Mouse (Mus musculus): ENCODE results near the gene Cdk18. TPM values are rescaled to one million over a fixed set of nuclear protein-coding genes. Genes with fewer than 3 reads are reported as not detected.

Cdk18 gene
- polyA plus RNA-seq, 1 experiment from 2014 or later = 0.37 TPM

DNA sequence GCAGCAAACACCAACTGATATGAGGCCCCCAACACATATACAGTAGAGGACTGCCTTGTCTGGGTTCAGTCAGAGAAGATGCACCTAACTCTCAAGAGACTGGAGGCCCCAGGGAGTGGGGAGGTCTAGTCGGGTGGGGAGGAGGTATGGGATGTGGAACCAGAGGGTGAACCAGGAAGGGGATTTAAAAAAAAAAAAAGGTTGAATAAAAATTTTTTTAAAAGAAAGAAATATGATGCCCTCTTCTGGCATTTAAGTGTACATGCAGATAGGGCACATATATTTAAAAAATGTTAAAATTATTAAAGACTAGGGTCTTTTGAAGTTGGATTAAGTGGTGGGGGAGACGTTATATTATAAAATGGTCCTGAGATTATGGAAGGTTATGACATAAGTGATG lies 30.1 kb downstream of the Cdk18 start:
- Histone ChIP-seq H3K9ac (no peak overlapping the region), H3K27ac (no peak overlapping the region), H3K36me3 (replicated peaks; ENCODE audit: control insufficient read depth, insufficient read depth) (no peaks in the 10 kb centered on the region), H3K9me3 (ENCODE audit: control insufficient read depth, low read length) (no peaks in the 10 kb centered on the region), H3K4me1 (replicated peaks; ENCODE audit: control insufficient read depth, insufficient read depth, low read length) (no peaks in the 10 kb centered on the region), H3K4me2 (replicated peaks) (no peak overlapping the region), H3K27me3 (ENCODE audit: control insufficient read depth, insufficient read depth, low read length) (no peaks in the 10 kb centered on the region), H3K4me3 (replicated peaks; ENCODE audit: low read length) (no peak overlapping the region)
- ATAC-seq (ENCODE audit: low FRiP score) (no peak), DNase-seq (ENCODE audit: low spot score) (no peak)
- 80% methylated on average over 2 of the region's 2 CpGs for WGBS

DNA sequence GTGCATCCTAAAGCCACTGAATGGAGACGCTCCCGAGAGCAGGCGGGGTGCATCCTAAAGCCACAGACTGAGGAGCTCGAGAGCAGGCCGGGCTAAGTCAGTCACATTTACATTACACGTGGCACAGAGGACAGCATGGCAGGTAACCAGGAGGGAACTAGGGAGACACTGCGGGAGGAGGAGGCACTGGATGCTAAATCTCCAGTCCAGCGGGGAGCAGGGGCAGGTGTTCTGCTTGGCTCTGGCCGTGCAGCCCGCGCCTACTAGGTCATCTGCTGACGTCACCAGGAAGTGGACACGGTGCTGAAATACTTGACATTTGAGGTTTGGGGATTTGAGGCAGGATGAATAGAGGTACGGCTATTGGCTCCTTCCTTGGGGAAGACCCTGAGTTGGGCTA lies 35.1 kb downstream of the Cdk18 start:
- H3K4me2 ChIP-seq (replicated peaks) = no peak overlapping the region
- 53% methylated on average over 14 of the region's 14 CpGs for WGBS

DNA sequence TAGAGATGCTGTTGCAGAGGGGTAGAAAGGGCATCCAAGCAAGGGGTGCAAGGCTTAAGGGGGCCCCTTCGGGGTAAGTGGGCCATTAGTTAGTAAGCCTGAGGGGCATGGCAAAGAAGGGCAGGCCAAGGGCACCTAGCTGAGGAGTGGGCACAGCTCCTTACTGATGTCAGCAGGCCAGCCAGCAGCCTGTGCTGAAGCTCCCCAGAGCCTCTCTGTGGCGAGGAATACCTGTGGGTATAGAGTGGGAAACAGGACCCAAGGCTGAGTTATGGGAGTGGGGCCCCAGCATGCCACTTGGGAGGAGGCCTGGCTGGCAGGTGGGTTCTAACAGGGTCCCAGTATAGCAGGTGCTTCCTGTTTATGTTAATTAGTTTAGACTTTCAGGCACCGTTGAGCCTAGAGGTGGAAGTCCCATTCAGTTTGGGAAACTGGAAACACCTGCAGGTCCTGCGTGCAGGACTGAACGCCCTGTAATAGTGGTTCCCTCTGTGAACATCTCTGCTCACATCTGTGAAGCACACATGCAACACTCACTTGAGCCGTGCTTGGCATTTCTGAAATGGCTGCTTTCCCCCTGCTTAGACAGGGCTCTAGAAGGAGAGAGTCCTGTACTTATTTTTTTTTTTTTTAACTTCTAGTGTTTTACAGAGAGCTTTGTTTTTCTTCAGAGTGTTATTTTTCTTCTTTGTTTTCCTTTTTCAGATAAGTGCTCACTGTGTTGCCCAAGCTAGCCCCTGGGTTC lies 37.4 kb downstream of the Cdk18 start:
- H3K27me3 ChIP-seq (ENCODE audit: control insufficient read depth, insufficient read depth, low read length) = no peaks in the 10 kb centered on the region
- H3K9ac ChIP-seq = no peak overlapping the region
- 84% methylated on average over 6 of the region's 6 CpGs for WGBS
- H3K4me1 ChIP-seq (replicated peaks; ENCODE audit: control insufficient read depth, insufficient read depth, low read length) = no peaks in the 10 kb centered on the region
- no peak overlapping the region for H3K27ac ChIP-seq
- DNase-seq (ENCODE audit: low spot score) (no peak), ATAC-seq (ENCODE audit: low FRiP score) (no peak)
- no peak overlapping the region for H3K4me3 ChIP-seq (replicated peaks; ENCODE audit: low read length)
- no peaks in the 10 kb centered on the region for H3K9me3 ChIP-seq (ENCODE audit: control insufficient read depth, low read length)
- H3K36me3 ChIP-seq (replicated peaks; ENCODE audit: control insufficient read depth, insufficient read depth) = no peaks in the 10 kb centered on the region
- no peak overlapping the region for H3K4me2 ChIP-seq (replicated peaks)

More for the DNA sequence above, 35.1 kb downstream of the Cdk18 start:
- no peak for ATAC-seq (ENCODE audit: low FRiP score)
- Histone ChIP-seq H3K4me3 (replicated peaks; ENCODE audit: low read length) (no peak overlapping the region), H3K27me3 (ENCODE audit: control insufficient read depth, insufficient read depth, low read length) (no peaks in the 10 kb centered on the region), H3K27ac (no peak overlapping the region), H3K4me1 (replicated peaks; ENCODE audit: control insufficient read depth, insufficient read depth, low read length) (no peaks in the 10 kb centered on the region), H3K9me3 (ENCODE audit: control insufficient read depth, low read length) (no peaks in the 10 kb centered on the region), H3K9ac (no peak overlapping the region), H3K36me3 (replicated peaks; ENCODE audit: control insufficient read depth, insufficient read depth) (no peaks in the 10 kb centered on the region)
- DNase-seq (ENCODE audit: low spot score) = no peak

DNA sequence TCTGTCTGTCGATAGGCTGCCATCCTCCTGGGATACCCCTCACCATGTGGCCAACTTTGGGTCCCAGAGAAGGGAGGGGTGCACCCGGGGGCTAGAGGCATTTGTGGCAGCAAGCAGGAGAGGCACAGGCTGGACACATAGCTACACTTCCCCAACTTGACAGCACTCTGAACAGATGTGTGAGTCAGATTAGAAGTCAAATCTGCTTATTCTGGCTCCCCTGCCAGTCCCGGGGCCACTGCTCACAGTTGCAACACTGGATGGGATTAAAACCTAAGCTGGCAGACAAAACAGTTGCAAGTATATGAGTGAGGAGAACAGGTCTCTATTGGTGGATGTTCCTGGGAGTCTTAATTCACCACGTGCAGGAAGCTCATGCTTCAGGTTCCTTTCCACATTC lies 39.7 kb downstream of the Cdk18 start:
- Histone ChIP-seq H3K27me3 (ENCODE audit: control insufficient read depth, insufficient read depth, low read length) (no peaks in the 10 kb centered on the region), H3K4me3 (replicated peaks; ENCODE audit: low read length) (no peak overlapping the region), H3K27ac (no peak overlapping the region), H3K9ac (no peak overlapping the region), H3K9me3 (ENCODE audit: control insufficient read depth, low read length) (no peaks in the 10 kb centered on the region), H3K4me1 (replicated peaks; ENCODE audit: control insufficient read depth, insufficient read depth, low read length) (no peaks in the 10 kb centered on the region), H3K4me2 (replicated peaks) (no peak overlapping the region), H3K36me3 (replicated peaks; ENCODE audit: control insufficient read depth, insufficient read depth) (no peaks in the 10 kb centered on the region)
- WGBS = 75% methylated on average over 4 of the region's 4 CpGs
- no peak for ATAC-seq (ENCODE audit: low FRiP score)
- no peak for DNase-seq (ENCODE audit: low spot score)

DNA sequence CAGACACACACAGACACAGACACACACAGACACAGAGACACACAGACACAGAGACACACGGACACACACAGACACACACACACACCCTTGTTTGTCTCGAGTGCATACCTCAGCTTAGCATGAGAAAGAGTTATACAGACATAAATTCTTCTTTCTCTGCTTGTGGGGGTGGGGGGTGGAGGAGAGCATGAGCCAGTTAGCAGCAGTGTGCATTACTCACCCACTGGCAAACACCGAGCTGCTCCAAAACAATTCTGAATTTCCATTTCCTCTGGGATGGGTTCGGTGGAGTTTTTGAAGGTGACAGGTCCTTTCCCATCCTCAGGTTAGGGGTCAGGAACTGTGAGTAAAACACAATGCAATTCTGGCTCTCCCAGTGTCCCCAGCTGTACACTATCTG lies 40.5 kb downstream of the Cdk18 start:
- Histone ChIP-seq H3K36me3 (replicated peaks; ENCODE audit: control insufficient read depth, insufficient read depth) (no peaks in the 10 kb centered on the region), H3K4me3 (replicated peaks; ENCODE audit: low read length) (no peak overlapping the region), H3K27me3 (ENCODE audit: control insufficient read depth, insufficient read depth, low read length) (no peaks in the 10 kb centered on the region), H3K27ac (no peak overlapping the region), H3K4me2 (replicated peaks) (no peak overlapping the region), H3K9me3 (ENCODE audit: control insufficient read depth, low read length) (no peaks in the 10 kb centered on the region), H3K9ac (no peak overlapping the region), H3K4me1 (replicated peaks; ENCODE audit: control insufficient read depth, insufficient read depth, low read length) (no peaks in the 10 kb centered on the region)
- 83% methylated on average over 4 of the region's 4 CpGs for WGBS
- ATAC-seq (ENCODE audit: low FRiP score) = no peak
- DNase-seq (ENCODE audit: low spot score) = no peak

DNA sequence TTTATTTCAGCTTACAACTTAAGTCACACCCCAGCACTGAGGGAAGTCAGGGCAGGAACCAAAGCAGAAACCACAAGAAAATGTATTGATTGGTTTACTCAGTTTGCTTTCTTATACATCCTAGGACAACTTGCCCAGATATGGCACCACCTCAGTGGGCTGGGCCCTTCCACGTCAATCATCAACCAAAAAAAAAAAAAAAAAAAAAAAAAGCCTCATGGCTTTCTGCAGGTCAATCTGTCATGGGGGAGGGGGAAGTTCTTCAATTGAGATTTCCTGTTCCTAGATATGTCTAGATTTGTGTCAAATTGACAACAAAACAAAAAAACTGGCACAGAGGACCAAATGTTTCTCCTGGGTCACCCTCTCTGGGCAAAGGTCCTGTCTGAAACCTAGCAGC lies 41.4 kb downstream of the Cdk18 start:
- no peak for ATAC-seq (ENCODE audit: low FRiP score)
- Histone ChIP-seq H3K36me3 (replicated peaks; ENCODE audit: control insufficient read depth, insufficient read depth) (no peaks in the 10 kb centered on the region), H3K4me1 (replicated peaks; ENCODE audit: control insufficient read depth, insufficient read depth, low read length) (no peaks in the 10 kb centered on the region), H3K4me2 (replicated peaks) (no peak overlapping the region), H3K27ac (no peak overlapping the region), H3K9ac (no peak overlapping the region), H3K4me3 (replicated peaks; ENCODE audit: low read length) (no peak overlapping the region), H3K9me3 (ENCODE audit: control insufficient read depth, low read length) (no peaks in the 10 kb centered on the region), H3K27me3 (ENCODE audit: control insufficient read depth, insufficient read depth, low read length) (no peaks in the 10 kb centered on the region)
- WGBS = 50% methylated on average over 1 of the region's 1 CpGs
- DNase-seq (ENCODE audit: low spot score) = no peak

DNA sequence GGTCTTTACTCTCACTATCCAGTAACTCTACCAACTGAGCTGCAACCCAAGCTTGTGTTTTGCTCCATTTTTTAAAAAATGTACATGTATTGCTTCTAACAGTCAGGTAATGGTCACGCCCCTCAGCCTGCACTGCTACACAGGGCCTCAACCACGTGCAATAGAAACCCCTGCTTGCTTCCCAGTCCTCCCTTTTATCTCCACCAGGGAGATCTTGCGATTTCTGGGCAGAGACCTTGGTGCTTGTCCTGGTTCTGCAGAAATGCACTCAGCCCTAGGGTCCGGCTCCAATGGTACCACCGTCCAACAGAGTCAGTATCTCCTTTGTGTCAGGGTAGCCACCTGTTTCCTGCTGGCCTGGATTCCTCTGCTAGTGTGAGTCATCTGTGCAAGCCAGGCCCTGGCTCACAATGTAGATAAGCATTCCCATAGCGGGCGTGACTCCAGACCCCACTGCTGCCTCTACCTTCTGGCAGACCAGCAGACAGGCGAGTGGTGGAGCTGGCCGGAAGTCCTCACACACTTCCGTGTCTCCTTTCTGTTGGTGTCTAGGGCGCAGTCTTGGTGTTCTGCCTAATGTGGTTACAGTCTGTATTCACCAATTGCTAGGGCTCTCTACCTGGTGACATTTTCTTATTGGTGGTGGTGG lies 44.0 kb downstream of the Cdk18 start:
- Histone ChIP-seq H3K36me3 (replicated peaks; ENCODE audit: control insufficient read depth, insufficient read depth) (no peaks in the 10 kb centered on the region), H3K27me3 (ENCODE audit: control insufficient read depth, insufficient read depth, low read length) (no peaks in the 10 kb centered on the region), H3K9me3 (ENCODE audit: control insufficient read depth, low read length) (no peaks in the 10 kb centered on the region), H3K4me2 (replicated peaks) (no peak overlapping the region), H3K4me1 (replicated peaks; ENCODE audit: control insufficient read depth, insufficient read depth, low read length) (no peaks in the 10 kb centered on the region), H3K9ac (no peak overlapping the region), H3K4me3 (replicated peaks; ENCODE audit: low read length) (no peak overlapping the region), H3K27ac (no peak overlapping the region)
- DNase-seq (ENCODE audit: low spot score) = no peak
- ATAC-seq (ENCODE audit: low FRiP score) = no peak
- 83% methylated on average over 11 of the region's 11 CpGs for WGBS

DNA sequence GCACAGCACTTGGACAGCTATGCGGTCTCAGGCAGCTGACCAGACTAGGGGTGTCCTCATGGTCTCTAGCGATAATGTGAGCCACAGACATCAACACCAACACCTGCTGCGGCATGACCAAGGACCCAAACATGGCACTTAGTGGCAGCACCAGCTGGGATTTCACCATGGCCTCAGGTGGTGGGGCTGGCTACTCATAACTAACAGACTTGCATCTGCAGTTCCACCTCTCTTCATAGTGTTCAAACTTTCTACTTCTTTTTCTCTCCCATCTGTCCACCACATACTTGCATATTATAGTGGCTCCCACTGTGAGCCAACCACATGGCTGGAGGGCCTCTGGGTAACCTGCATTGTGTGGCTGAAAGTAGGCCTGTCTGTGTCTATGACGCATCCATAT lies 46.2 kb downstream of the Cdk18 start:
- H3K4me3 ChIP-seq (replicated peaks; ENCODE audit: low read length) = no peak overlapping the region
- no peaks in the 10 kb centered on the region for H3K9me3 ChIP-seq (ENCODE audit: control insufficient read depth, low read length)
- H3K4me2 ChIP-seq (replicated peaks) = no peak overlapping the region
- 93% methylated on average over 4 of the region's 4 CpGs for WGBS
- H3K4me1 ChIP-seq (replicated peaks; ENCODE audit: control insufficient read depth, insufficient read depth, low read length) = no peaks in the 10 kb centered on the region
- no peak overlapping the region for H3K27ac ChIP-seq
- no peak for ATAC-seq (ENCODE audit: low FRiP score)
- H3K27me3 ChIP-seq (ENCODE audit: control insufficient read depth, insufficient read depth, low read length) = no peaks in the 10 kb centered on the region
- DNase-seq (ENCODE audit: low spot score) = no peak
- no peak overlapping the region for H3K9ac ChIP-seq
- no peaks in the 10 kb centered on the region for H3K36me3 ChIP-seq (replicated peaks; ENCODE audit: control insufficient read depth, insufficient read depth)

DNA sequence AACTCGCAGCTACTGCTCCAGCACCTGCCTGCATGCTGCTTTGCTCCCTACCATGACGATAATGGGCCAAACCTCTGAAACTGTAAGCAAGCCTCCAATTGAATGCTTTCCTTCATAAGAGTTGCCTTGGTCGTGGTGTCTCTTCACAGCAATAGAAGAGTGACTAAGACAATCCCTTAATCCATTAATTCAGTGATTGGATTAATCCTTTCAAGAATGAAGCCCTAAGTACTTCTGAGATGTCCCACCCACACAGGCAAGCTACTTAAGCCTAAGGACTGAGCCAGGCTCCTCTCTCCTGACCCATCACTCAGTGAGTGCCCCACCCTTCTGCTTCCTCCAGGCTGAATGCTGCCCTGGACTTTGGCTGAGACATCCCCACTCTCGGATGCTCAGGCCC lies 49.2 kb downstream of the Cdk18 start:
- no peaks in the 10 kb centered on the region for H3K4me1 ChIP-seq (replicated peaks; ENCODE audit: control insufficient read depth, insufficient read depth, low read length)
- no peak overlapping the region for H3K4me3 ChIP-seq (replicated peaks; ENCODE audit: low read length)
- ATAC-seq (ENCODE audit: low FRiP score) = no peak
- no peak for DNase-seq (ENCODE audit: low spot score)
- H3K27ac ChIP-seq = no peak overlapping the region
- H3K4me2 ChIP-seq (replicated peaks) = no peak overlapping the region
- H3K9ac ChIP-seq = no peak overlapping the region
- no peaks in the 10 kb centered on the region for H3K36me3 ChIP-seq (replicated peaks; ENCODE audit: control insufficient read depth, insufficient read depth)
- 87% methylated on average over 4 of the region's 4 CpGs for WGBS
- H3K27me3 ChIP-seq (ENCODE audit: control insufficient read depth, insufficient read depth, low read length) = no peaks in the 10 kb centered on the region
- no peaks in the 10 kb centered on the region for H3K9me3 ChIP-seq (ENCODE audit: control insufficient read depth, low read length)
